Mouse (Mus musculus) thymus, adult 2 months (tissue): ENCODE data around the gene Mdh2. TPM values are rescaled to one million over a fixed set of nuclear protein-coding genes. Genes with fewer than 3 reads are reported as not detected.
A peak's percentile ranks its signal among the peaks of the same experiment; 100 is the strongest.

ENCODE experiments used
- DNase-seq: peaks from one replicate; pipeline ENCODE4 v3.0.0; 2021
- H3K27ac ChIP-seq: fragments of 200-500 bp; 2 replicates; pipeline ENCODE4 v1.5.1; 2012; ENCODE audit warnings: low read length, control low read depth; ENCODE audit not compliant: control insufficient read depth, insufficient read depth
- H3K27me3 ChIP-seq: fragments of 200-500 bp; 2 replicates; pipeline ENCODE4 v1.6.1; 2012; ENCODE audit warnings: mild to moderate bottlenecking, low read length, moderate library complexity, mixed read lengths; ENCODE audit not compliant: control insufficient read depth, insufficient read depth
- H3K36me3 ChIP-seq: fragments of 200-500 bp; 2 replicates; pipeline ENCODE4 v1.6.1; 2012; ENCODE audit warnings: mild to moderate bottlenecking, low read length, moderate library complexity; ENCODE audit not compliant: control insufficient read depth, insufficient read depth
- H3K4me1 ChIP-seq: fragments of 200-500 bp; replicated peaks from 2 replicates; pipeline ENCODE4 v1.6.1; 2012; ENCODE audit warnings: low read length; ENCODE audit not compliant: control insufficient read depth, insufficient read depth
- H3K4me3 ChIP-seq: fragments of 200-500 bp; 2 replicates; pipeline ENCODE4 v1.5.1; 2012; ENCODE audit warnings: mild to moderate bottlenecking, low read length, control low read depth, moderate library complexity; ENCODE audit not compliant: control insufficient read depth, insufficient read depth
- CTCF ChIP-seq: fragments of 200-500 bp; IDR thresholded peaks from 2 replicates; pipeline ENCODE4 v1.5.1; 2012; ENCODE audit warnings: mild to moderate bottlenecking, control low read depth, low read length, moderate library complexity, borderline replicate concordance; ENCODE audit not compliant: control insufficient read depth, poor library complexity, insufficient read depth; ENCODE audit errors: extremely low read depth
- POLR2A ChIP-seq: fragments of 200-500 bp; IDR thresholded peaks from 2 replicates; pipeline ENCODE4 v1.6.1; 2012; ENCODE audit warnings: mild to moderate bottlenecking, low read length, control low read depth, moderate library complexity; ENCODE audit not compliant: control insufficient read depth, poor library complexity, insufficient read depth; ENCODE audit errors: extremely low read depth
- WGBS: fragments of 180-500 bp; shearing (Covaris S2); methylation state at CpG from one replicate; pipeline ENCODE4 v1.1.7; 2018; 5-methylcytosine and 5-hydroxymethylcytosine counted together
- polyA plus RNA-seq: library from polyadenylated mRNA; depleted of rRNA; stranded (reverse); fragments of >200 nt; gene quantifications from 2 replicates; pipeline ENCODE4 v1.2.3, GENCODE M21; 2012

Mdh2 gene
- polyA plus RNA-seq, 1 experiment: 638 TPM

- Histone ChIP-seq H3K27me3 (no peaks in the 10 kb centered on the region), H3K4me3 (no peak overlapping the region), H3K4me1 (no peaks in the 10 kb centered on the region), H3K36me3 (no peaks in the 10 kb centered on the region), H3K27ac (no peak overlapping the region)
- DNase-seq: no peak
- TF ChIP-seq CTCF: no peak
- TF ChIP-seq POLR2A: no peak
- 27% methylated on average over 7 of the region's 7 CpGs for WGBS
Measured at GRCm38 (mm10) chr5:135822316-135822944, 44.1 kb downstream of the Mdh2 start.

- no peaks in the 10 kb centered on the region for H3K4me1 ChIP-seq
- H3K27me3 ChIP-seq: no peaks in the 10 kb centered on the region
- 67% methylated on average over 3 of the region's 3 CpGs for WGBS
- H3K4me3 ChIP-seq: no peak overlapping the region
- no peak overlapping the region for H3K27ac ChIP-seq
- no peak for TF ChIP-seq CTCF
- TF ChIP-seq POLR2A: no peak
- H3K36me3 ChIP-seq: no peaks in the 10 kb centered on the region
- DNase-seq: no peak
Measured at GRCm38 (mm10) chr5:135824517-135824916, 46.2 kb downstream of the Mdh2 start.

DNA sequence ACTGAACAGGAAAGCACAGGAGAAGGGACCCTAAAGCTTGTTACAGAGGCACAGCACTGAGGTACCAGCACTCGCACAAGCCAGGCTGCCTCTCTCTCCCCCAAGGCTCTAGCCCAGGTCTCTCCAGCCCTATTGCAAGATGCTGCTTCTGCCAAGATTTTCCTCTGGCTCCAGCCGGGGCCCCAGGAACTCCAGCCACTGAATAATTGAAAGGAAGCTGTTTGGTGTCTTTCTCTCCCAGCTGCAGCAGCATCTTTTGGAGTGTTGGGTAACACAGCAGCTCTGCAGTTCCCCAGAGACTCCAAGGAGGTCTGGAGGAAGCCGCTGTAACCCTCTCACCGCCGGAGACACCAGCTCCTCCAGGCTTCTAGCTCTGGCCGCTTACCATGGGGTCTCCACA lies 47.9 kb downstream of the Mdh2 start:
- 49% methylated on average over 6 of the region's 6 CpGs for WGBS
- no peak overlapping the region for H3K4me3 ChIP-seq
- no peak overlapping the region for H3K27ac ChIP-seq
- no peak for DNase-seq
- H3K4me1 ChIP-seq: no peaks in the 10 kb centered on the region
- H3K27me3 ChIP-seq: no peaks in the 10 kb centered on the region
- TF ChIP-seq CTCF (no peak), POLR2A (no peak)
- no peaks in the 10 kb centered on the region for H3K36me3 ChIP-seq

DNA sequence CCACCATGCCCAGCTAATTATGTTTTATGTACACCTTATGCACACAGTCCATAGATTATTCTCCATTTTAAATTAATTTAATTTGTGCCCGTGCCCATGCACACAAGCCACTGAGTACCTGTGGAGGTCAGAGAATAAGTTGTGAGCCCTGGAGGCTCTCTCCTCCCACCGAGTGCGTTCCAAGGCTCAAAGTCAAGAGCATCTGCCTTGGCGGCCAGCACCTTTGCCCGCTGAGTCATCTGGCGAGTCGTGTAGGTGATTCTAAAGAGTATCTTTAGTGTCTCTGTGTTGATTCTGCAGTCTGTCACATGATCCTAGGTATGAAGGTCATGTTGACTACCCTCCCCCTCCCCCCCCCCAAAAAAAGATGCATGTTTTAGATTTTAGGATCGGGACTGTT lies 51.1 kb downstream of the Mdh2 start:
- WGBS: 92% methylated on average over 8 of the region's 8 CpGs
- no peaks in the 10 kb centered on the region for H3K27me3 ChIP-seq
- H3K4me3 ChIP-seq: no peak overlapping the region
- no peak for DNase-seq
- TF ChIP-seq CTCF: no peak
- no peak for TF ChIP-seq POLR2A
- no peaks in the 10 kb centered on the region for H3K36me3 ChIP-seq
- H3K27ac ChIP-seq: no peak overlapping the region
- no peaks in the 10 kb centered on the region for H3K4me1 ChIP-seq

DNA sequence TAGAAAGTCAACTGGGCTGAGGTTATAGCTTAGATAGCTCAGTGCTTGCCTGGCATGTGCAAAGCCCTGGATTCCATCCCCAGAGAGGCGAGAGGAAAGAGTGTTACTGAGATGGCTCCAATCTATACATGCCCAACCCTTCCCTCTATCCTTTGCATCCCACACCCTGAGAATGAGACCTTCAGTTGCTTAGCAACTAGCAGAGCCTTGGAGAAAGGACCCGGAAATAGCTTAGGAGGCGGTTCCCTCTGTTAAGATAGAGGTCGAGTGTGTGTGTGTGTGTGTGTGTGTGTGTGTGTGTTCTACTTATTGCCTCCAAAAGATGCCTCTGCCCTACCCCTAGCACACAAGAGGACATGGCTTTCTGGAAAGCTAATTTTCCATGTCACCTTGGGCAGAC lies 54.4 kb downstream of the Mdh2 start:
- Histone ChIP-seq H3K27ac (no peak overlapping the region), H3K36me3 (no peaks in the 10 kb centered on the region), H3K4me3 (no peak overlapping the region), H3K27me3 (no peaks in the 10 kb centered on the region; the same call in 1 of the 2 replicates), H3K4me1 (peaks cover 12% of the 10 kb centered on the region; the same call in 1 of the 2 replicates)
- no peak for TF ChIP-seq CTCF
- DNase-seq: no peak
- 38% methylated on average over 4 of the region's 4 CpGs for WGBS

DNA sequence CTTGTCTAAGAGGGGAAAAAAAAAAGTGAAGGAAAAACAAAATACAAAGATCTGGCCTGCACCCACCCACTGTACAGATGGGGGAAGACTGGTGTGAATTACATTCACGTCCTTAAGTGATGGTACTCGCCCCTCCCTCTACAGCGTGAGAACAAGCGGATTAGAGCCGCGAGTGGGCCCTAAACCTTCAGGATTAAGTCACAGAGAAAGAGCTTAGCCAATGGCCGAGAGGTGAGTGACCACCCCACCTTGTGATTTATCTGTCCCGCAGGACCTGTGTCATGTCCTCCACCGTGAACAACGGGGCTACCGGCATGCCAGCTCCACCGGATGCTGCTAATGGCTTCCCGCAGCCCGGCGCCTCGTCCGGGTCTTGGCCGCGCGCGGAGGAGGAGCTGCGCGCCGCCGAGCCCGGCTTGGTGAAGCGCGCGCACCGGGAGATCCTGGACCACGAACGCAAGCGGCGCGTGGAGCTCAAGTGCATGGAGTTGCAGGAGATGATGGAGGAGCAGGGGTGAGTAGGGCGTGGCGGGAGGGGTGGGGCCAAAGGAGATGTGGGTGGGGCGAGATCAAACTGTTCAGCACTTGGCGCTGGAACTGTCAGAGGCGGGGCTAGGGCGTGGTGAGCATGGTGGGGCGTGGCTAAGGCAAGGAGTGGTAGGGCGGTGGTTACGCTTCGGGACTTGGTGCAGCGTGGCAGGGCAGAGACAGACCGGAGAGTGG lies 56.6 kb downstream of the Mdh2 start:
- WGBS: 2% methylated on average over 47 of the region's 47 CpGs
- Histone ChIP-seq H3K4me1 (peaks cover 12% of the 10 kb centered on the region; the same call in 1 of the 2 replicates), H3K27me3 (no peaks in the 10 kb centered on the region; the same call in 1 of the 2 replicates), H3K4me3 (peak overlapping the region; percentile 15), H3K27ac (no peak overlapping the region), H3K36me3 (no peaks in the 10 kb centered on the region)
- DNase-seq: peak; percentile 30
- TF ChIP-seq POLR2A (no peak), CTCF (peak; percentile 25; the same call in 1 of the 2 replicates)

GRCm38 (mm10) chr5:135835492-135835858 lies 57.2 kb downstream of the Mdh2 start:
- no peak overlapping the region for H3K27ac ChIP-seq
- TF ChIP-seq POLR2A (no peak), CTCF (no peak)
- no peaks in the 10 kb centered on the region; the same call in 1 of the 2 replicates for H3K27me3 ChIP-seq
- DNase-seq: no peak
- H3K4me3 ChIP-seq: peak overlapping the region; percentile 15
- no peaks in the 10 kb centered on the region for H3K36me3 ChIP-seq
- peaks cover 12% of the 10 kb centered on the region; the same call in 1 of the 2 replicates for H3K4me1 ChIP-seq
- 4% methylated on average over 12 of the region's 12 CpGs for WGBS
